Mouse (Mus musculus) CH12.LX (cell line): ENCODE data around the gene Pde11a. TPM values are rescaled to one million over a fixed set of nuclear protein-coding genes. Genes with fewer than 3 reads are reported as not detected.

ENCODE experiments used
- DNase-seq: peaks from one replicate; pipeline ENCODE4 v3.0.0-alpha.2; 2013; ENCODE audit errors: extremely low read depth
- H3K27ac ChIP-seq: 2 replicates; pipeline ENCODE4 v1.5.1; 2012; ENCODE audit warnings: low read depth, mild to moderate bottlenecking, control low read depth, moderate library complexity; ENCODE audit not compliant: insufficient read depth
- H3K27me3 ChIP-seq: replicated peaks from 2 replicates; pipeline ENCODE3; 2012; ENCODE audit warnings: inconsistent platforms
- H3K36me3 ChIP-seq, 2 experiments: replicated peaks in 1 of 2; 2 replicates each; pipeline versions ENCODE3 to v1.6.1; 2012; ENCODE audit warnings: inconsistent platforms in 1 of 2, low read length in 1 of 2, mild to moderate bottlenecking in 1 of 2, mixed read lengths in 1 of 2, moderate library complexity in 1 of 2; ENCODE audit not compliant: control insufficient read depth in 1 of 2, insufficient read depth in 1 of 2
- H3K4me1 ChIP-seq, 2 experiments: 2 replicates each; pipeline ENCODE4 v1.6.1; 2012; ENCODE audit warnings: inconsistent platforms in 1 of 2, moderate library complexity in 1 of 2; ENCODE audit not compliant: insufficient read depth in 2 of 2, control insufficient read depth in 1 of 2
- H3K4me2 ChIP-seq: 2 replicates; pipeline ENCODE4 v1.6.1; 2012; ENCODE audit warnings: low read depth, mild to moderate bottlenecking, control low read depth; ENCODE audit not compliant: poor library complexity, insufficient read depth, severe bottlenecking
- H3K4me3 ChIP-seq, 3 experiments: fragments of 150-350 bp in 1 of 3; sonication (generic) in 1 of 3; replicated peaks in 1 of 3; 2 replicates each; pipeline versions ENCODE3 to v1.5.1; 2011 to 2012; ENCODE audit warnings: low read depth in 2 of 3, low read length in 2 of 3, mild to moderate bottlenecking in 2 of 3, moderate library complexity in 2 of 3, control low read depth in 1 of 3, improper control_type of control experiment in 1 of 3, inconsistent platforms in 1 of 3, mixed read lengths in 1 of 3; ENCODE audit not compliant: poor library complexity in 1 of 3
- H3K79me2 ChIP-seq: replicated peaks from 2 replicates; pipeline ENCODE4 v1.6.1; 2012; ENCODE audit warnings: mild to moderate bottlenecking, moderate library complexity; ENCODE audit not compliant: control insufficient read depth, poor library complexity, insufficient read depth, severe bottlenecking; ENCODE audit errors: extremely low read depth
- H3K9ac ChIP-seq: 2 replicates; pipeline ENCODE4 v1.6.1; 2012; ENCODE audit warnings: low read depth, mild to moderate bottlenecking, control low read depth, moderate library complexity; ENCODE audit not compliant: insufficient read depth
- H3K9me3 ChIP-seq: replicated peaks from 2 replicates; pipeline ENCODE3; 2012; ENCODE audit warnings: low read length, inconsistent platforms, mixed read lengths
- CHD2 ChIP-seq: IDR thresholded peaks from 2 replicates; pipeline ENCODE4 v1.6.1; 2011; ENCODE audit warnings: low read length, improper control_type of control experiment
- CTCF ChIP-seq, 2 experiments: IDR thresholded peaks in 1 of 2; conservative IDR thresholded peaks in 1 of 2; 2 replicates each; pipeline ENCODE4 v1.5.1; 2011 to 2012; ENCODE audit warnings: low read depth in 2 of 2, low read length in 2 of 2, improper control_type of control experiment in 1 of 2, inconsistent platforms in 1 of 2, mild to moderate bottlenecking in 1 of 2, moderate library complexity in 1 of 2
- E2F4 ChIP-seq: IDR thresholded peaks from 2 replicates; pipeline ENCODE4 v1.6.1; 2011; ENCODE audit warnings: low read depth, low read length, improper control_type of control experiment; ENCODE audit not compliant: insufficient replicate concordance
- EP300 ChIP-seq: IDR thresholded peaks from 2 replicates; pipeline ENCODE4 v1.6.1; 2011; ENCODE audit warnings: low read length, improper control_type of control experiment
- ETS1 ChIP-seq: conservative IDR thresholded peaks from 2 replicates; pipeline ENCODE4 v1.6.1; 2012; ENCODE audit warnings: low read depth, mild to moderate bottlenecking, inconsistent platforms, low read length, improper control_type of control experiment, moderate library complexity
- GABPA ChIP-seq: IDR thresholded peaks from 2 replicates; pipeline ENCODE4 v1.6.1; 2012; ENCODE audit warnings: low read depth, low read length, improper control_type of control experiment, inconsistent platforms; ENCODE audit not compliant: insufficient replicate concordance
- HCFC1 ChIP-seq: IDR thresholded peaks from 2 replicates; pipeline ENCODE4 v1.6.1; 2012; ENCODE audit warnings: low read depth, mild to moderate bottlenecking, inconsistent platforms, low read length, improper control_type of control experiment
- IRF4 ChIP-seq: IDR thresholded peaks from 2 replicates; pipeline ENCODE4 v1.6.1; 2014; ENCODE audit warnings: low read depth, mild to moderate bottlenecking, inconsistent platforms, low read length, improper control_type of control experiment
- JUND ChIP-seq: conservative IDR thresholded peaks from 2 replicates; pipeline ENCODE4 v1.6.1; 2011; ENCODE audit warnings: low read depth, low read length, improper control_type of control experiment
- KAT2A ChIP-seq: IDR thresholded peaks from 2 replicates; pipeline ENCODE4 v1.6.1; 2012; ENCODE audit warnings: low read length, improper control_type of control experiment, inconsistent platforms; ENCODE audit not compliant: insufficient replicate concordance
- MAZ ChIP-seq: IDR thresholded peaks from 2 replicates; pipeline ENCODE4 v1.6.1; 2012; ENCODE audit warnings: low read depth, mild to moderate bottlenecking, inconsistent platforms, low read length, improper control_type of control experiment, moderate library complexity
- MEF2A ChIP-seq: IDR thresholded peaks from 2 replicates; pipeline ENCODE4 v1.6.1; 2014; ENCODE audit warnings: low read depth, mild to moderate bottlenecking, inconsistent platforms, low read length, improper control_type of control experiment, borderline replicate concordance
- MYC ChIP-seq: IDR thresholded peaks from 2 replicates; pipeline ENCODE4 v1.6.1; 2011; ENCODE audit warnings: low read depth, mild to moderate bottlenecking, improper control_type of control experiment, low read length
- NRF1 ChIP-seq: IDR thresholded peaks from 2 replicates; pipeline ENCODE4 v1.6.1; 2014; ENCODE audit warnings: low read depth, mild to moderate bottlenecking, inconsistent platforms, low read length, improper control_type of control experiment, moderate library complexity
- RCOR1 ChIP-seq: conservative IDR thresholded peaks from 2 replicates; pipeline ENCODE4 v1.6.1; 2012; ENCODE audit warnings: low read depth, mild to moderate bottlenecking, inconsistent platforms, low read length, improper control_type of control experiment
- SMC3 ChIP-seq: IDR thresholded peaks from 2 replicates; pipeline ENCODE4 v1.6.1; 2011; ENCODE audit warnings: low read depth, low read length, improper control_type of control experiment
- TBP ChIP-seq: conservative IDR thresholded peaks from 2 replicates; pipeline ENCODE4 v1.6.1; 2011; ENCODE audit warnings: low read depth, low read length, improper control_type of control experiment
- TCF12 ChIP-seq: IDR thresholded peaks from 2 replicates; pipeline ENCODE4 v1.6.1; 2014; ENCODE audit warnings: low read depth, mild to moderate bottlenecking, inconsistent platforms, low read length, improper control_type of control experiment
- UBTF ChIP-seq: IDR thresholded peaks from 2 replicates; pipeline ENCODE4 v1.6.1; 2012; ENCODE audit warnings: low read depth, mild to moderate bottlenecking, inconsistent platforms, low read length, improper control_type of control experiment, moderate library complexity
- ZNF384 ChIP-seq: IDR thresholded peaks from 2 replicates; pipeline ENCODE4 v1.6.1; 2012; ENCODE audit warnings: low read depth, low read length, improper control_type of control experiment, inconsistent platforms
- dilution Hi-C: fragments of 300-500 bp; cut with MboI; formaldehyde crosslinking; loops from 2 replicates; pipeline ENCODE4 v1.14.3; 2020; ENCODE audit warnings: low sequenced_read_pairs; ENCODE audit not compliant: extremely low pct_unique_long_range_greater_than_20kb, extremely low pct_ligation_motif_present
- in situ Hi-C: fragments of 300-500 bp; cut with MboI; formaldehyde crosslinking; loops from 3 replicates; pipeline ENCODE4 v1.14.3; 2019; ENCODE audit warnings: low sequenced_read_pairs, low pct_ligation_motif_present, low pct_unique_long_range_greater_than_20kb, mixed read lengths
- polyA plus RNA-seq: library from polyadenylated mRNA; unstranded; fragments of >175 nt; gene quantifications from 2 replicates; pipeline ENCODE4 v1.2.1, GENCODE M21; 2012; ENCODE audit warnings: low read depth; ENCODE audit not compliant: insufficient read length
- total RNA-seq, 2 experiments: library from RNA; depleted of rRNA; stranded (reverse); fragments of 300-350 nt in 1 of 2; fragments of >200 nt in 1 of 2; gene quantifications; 2 replicates each; pipeline ENCODE4 v1.2.3; 2012 to 2014

Pde11a gene
- total and polyA plus RNA-seq, 3 experiments = 0.14 to 0.38 (median 0.21) TPM

DNA sequence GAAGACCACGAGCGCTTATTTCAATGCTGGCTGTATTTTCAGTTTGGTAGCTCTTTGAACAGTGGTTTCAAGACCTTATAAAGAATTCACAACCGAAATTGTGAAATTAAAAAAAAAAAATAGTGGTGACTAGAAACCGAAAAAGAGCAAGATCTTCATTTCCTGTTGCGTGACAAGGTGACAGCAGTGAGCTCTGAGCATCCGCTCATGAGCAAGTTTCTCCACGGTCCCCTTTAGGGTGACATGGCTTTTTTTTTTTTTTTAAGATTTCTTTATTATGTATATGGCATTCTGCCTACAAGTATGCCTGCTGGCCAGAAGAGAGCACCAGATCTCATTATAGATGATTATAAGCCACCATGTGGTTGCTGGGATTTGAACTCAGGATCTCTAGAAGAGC is 323.1 kb downstream of the Pde11a start:
- in situ Hi-C loops (no loop called here), dilution Hi-C loops (no loop called here)

DNA sequence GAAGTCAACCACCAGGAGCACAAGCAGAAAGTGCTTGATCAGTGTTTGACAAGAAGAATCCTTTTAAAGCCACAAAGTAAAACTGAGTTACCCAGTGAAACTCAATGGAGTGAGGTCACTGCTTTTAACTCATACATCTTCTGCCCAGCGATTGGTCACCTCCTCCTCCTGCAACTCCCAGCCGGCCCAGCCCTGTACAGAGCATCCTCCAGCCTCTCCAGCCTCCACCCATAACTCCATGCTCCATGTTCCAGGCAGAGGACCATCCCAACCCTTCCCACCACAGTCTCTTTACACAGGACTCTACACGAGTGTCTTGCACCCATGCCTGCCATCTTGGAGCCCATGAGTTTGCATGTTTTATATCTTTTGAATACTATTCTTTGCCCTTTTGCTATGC is 323.9 kb downstream of the Pde11a start:
- no peak for DNase-seq
- no peak overlapping the region for H3K4me3 ChIP-seq
- TF ChIP-seq GABPA (no peak), JUND (no peak), EP300 (no peak), KAT2A (no peak), TBP (no peak), MAZ (no peak), RCOR1 (no peak), MEF2A (no peak), HCFC1 (no peak), CHD2 (no peak), ETS1 (no peak), ZNF384 (no peak), UBTF (no peak), IRF4 (no peak), TCF12 (no peak), CTCF (conservative IDR thresholded peaks at IDR 0.05 in 1 of 2, IDR thresholded peaks at IDR 0.05 in 1 of 2; ENCODE audit: low read depth in 2 of 2, low read length in 2 of 2) (no peak), E2F4 (no peak)
- dilution Hi-C loops = no loop called here
- no peaks in the 10 kb centered on the region for H3K79me2 ChIP-seq
- H3K4me1 ChIP-seq = no peaks in the 10 kb centered on the region
- no peak overlapping the region for H3K9ac ChIP-seq
- no peaks in the 10 kb centered on the region for H3K27me3 ChIP-seq
- H3K36me3 ChIP-seq = no peaks in the 10 kb centered on the region
- no peaks in the 10 kb centered on the region for H3K9me3 ChIP-seq
- H3K4me2 ChIP-seq = no peak overlapping the region
- in situ Hi-C loops = no loop called here
- no peak overlapping the region for H3K27ac ChIP-seq

More for the DNA sequence above, 323.1 kb downstream of the Pde11a start:
- H3K9ac ChIP-seq = no peak overlapping the region
- H3K9me3 ChIP-seq = no peaks in the 10 kb centered on the region
- no peaks in the 10 kb centered on the region for H3K36me3 ChIP-seq
- no peaks in the 10 kb centered on the region for H3K27me3 ChIP-seq
- H3K4me3 ChIP-seq = no peak overlapping the region
- DNase-seq = no peak
- H3K27ac ChIP-seq = no peak overlapping the region
- H3K4me1 ChIP-seq = no peaks in the 10 kb centered on the region
- no peak overlapping the region for H3K4me2 ChIP-seq
- H3K79me2 ChIP-seq = no peaks in the 10 kb centered on the region
- TF ChIP-seq EP300 = no peak
- no peak for TF ChIP-seq NRF1
- no peak for TF ChIP-seq IRF4
- TF ChIP-seq JUND = no peak
- 0 out of 2 replicates have a peak, but pooled peaks have one; percentile 42 for TF ChIP-seq ZNF384
- no peak for TF ChIP-seq MYC
- TF ChIP-seq SMC3 = no peak
- TF ChIP-seq KAT2A = no peak
